Mouse (Mus musculus): Measurements from ENCODE around the gene Lrrc31.
A peak's percentile ranks its signal among the peaks of the same experiment; 100 is the strongest.
"Not testable (repeated sequence)": the region's sequence is repeated elsewhere in the genome, so short reads cannot be mapped to it uniquely, and the experiment has no call there.

Gene Lrrc31

DNA sequence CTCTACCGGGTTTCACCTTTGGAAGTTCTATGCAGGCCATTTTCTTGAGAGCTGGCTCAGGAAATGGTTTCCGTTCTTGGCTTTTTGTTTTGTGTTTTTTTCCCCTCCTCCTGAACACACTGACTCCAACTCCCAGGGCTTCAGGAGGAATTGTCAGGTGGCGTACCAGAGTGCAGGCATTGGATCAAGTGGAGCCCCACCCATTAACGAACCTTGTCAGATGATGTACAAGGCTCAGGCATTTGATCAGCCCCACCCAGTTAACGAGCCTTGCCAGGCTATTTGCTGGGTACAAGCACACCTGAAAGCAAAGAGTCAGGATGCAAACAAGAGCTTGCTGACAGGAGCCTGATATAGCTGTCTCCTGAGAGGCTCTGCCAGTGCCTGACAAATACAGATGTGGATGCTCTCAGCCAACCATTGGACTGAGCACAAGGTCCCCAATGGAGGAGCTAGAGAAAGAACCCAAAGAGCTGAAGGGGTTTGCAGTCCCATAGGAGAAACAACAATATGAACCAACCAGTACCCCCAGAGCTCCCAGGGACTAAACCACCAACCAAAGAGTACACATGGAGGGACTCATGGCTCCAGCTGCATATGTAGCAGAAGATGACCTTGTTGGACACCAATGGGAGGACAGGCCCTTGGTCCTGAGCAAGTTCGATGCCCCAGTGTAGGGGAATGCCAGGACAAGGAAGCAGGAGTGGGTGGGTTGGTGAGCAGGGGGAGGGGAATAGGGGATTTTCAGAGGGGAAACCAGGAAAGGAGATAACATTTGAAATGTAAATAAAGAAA lies at the start of gene Lrrc31:
TSS of gene Lrrc31 (minus strand) at position 133 of the 795 bp plus-strand sequence.
- DNase-seq (ENCODE audit: low spot score) = not testable (repeated sequence)

- no peak for DNase-seq (ENCODE audit: low spot score)
Measured at GRCm38 (mm10) chr3:30748316-30748715, 48.7 kb upstream of the Lrrc31 start.

- no peak for DNase-seq (ENCODE audit: low spot score)
Measured at GRCm38 (mm10) chr3:30746006-30746405, 46.4 kb upstream of the Lrrc31 start, which contains the start of gene Samd7. TSS of gene Samd7 (plus strand) at chr3:30746293.

GRCm38 (mm10) chr3:30742891-30743290 lies 43.2 kb upstream of the Lrrc31 start:
- no peak for DNase-seq (ENCODE audit: low spot score)

DNA sequence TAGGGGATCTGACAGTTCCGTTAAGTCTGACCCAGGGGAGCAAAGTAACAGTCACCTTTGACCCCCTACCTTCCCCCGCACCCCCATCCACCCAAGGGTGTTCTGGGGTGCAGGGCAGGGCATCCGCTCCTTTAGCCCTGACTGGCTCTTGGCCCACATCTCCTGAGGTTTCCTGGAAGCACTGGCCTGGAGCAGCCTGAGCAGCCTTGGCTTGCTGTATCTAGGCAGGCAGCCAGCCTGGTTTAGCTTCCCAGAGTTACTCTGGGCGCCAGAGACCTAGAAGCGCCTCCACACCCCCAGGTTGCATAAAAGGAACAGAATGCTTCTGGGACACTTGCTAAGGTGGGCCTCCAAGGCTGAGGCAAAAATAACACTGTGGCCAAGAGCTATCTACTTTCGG lies 41.7 kb upstream of the Lrrc31 start:
- peak; percentile 91 for DNase-seq (ENCODE audit: low spot score)

DNA sequence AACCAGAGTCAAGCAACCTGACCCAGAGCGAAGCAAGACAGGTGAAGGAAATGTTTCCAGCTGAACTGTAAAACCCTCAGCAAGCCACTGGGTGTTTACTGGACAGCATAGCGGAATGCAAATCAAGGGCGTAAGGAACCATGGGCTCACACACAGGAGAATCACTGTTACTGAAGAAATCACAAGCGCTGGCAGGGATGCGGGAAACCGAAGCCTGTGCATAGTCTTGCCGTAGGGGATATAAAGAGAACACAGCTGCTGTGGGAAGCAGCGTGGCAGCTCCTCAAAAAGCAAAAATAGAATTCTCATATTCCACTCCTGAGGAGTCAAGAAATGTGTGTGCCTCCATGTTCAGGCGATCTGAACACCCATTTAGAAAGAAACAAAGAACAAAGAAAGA lies 37.2 kb upstream of the Lrrc31 start:
- no peak for DNase-seq (ENCODE audit: low spot score)

DNA sequence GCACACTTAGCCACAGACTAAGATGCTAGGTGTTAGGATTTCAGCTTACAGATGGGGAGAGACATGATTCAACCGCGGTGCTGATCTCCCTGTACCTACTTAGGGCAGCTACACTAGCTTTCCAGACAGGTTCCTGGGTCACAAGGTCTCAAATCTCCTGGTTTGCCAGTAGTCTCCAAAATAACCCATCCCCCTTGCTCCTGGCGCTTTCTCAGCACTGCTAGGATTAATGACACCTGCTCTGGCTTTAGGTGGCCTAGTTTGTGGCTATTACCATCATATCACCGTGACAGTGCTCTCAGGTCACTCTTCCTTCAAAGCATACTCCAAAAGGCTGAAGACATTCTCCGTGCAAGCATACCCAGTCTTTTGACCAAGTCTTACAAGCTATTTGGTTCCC lies 29.4 kb upstream of the Lrrc31 start:
- DNase-seq (ENCODE audit: low spot score) = no peak

- no peak for DNase-seq (ENCODE audit: low spot score)
Measured at GRCm38 (mm10) chr3:30727209-30727608, 27.6 kb upstream of the Lrrc31 start.

DNA sequence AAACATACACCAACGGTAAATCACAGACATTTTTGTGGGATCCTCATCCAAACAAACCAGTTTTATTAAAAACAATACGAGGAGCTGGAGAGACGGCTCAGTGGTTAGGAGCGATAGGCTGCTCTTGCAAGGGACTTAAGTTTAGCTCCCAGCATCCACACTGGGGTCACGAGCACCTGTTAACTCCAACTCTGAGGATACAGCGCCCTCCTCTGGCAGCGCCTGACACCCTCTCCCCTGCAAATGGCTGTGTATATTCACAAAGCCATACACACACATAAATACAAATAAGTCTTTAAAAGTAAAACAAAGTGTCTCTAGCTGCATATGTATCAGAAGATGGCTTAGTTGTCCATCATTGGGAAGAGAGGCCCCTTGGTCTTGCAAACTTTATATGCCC lies 25.9 kb upstream of the Lrrc31 start:
- no peak for DNase-seq (ENCODE audit: low spot score)

GRCm38 (mm10) chr3:30724848-30725465 lies 25.3 kb upstream of the Lrrc31 start:
- peak; percentile 17 for DNase-seq (ENCODE audit: low spot score)

DNA sequence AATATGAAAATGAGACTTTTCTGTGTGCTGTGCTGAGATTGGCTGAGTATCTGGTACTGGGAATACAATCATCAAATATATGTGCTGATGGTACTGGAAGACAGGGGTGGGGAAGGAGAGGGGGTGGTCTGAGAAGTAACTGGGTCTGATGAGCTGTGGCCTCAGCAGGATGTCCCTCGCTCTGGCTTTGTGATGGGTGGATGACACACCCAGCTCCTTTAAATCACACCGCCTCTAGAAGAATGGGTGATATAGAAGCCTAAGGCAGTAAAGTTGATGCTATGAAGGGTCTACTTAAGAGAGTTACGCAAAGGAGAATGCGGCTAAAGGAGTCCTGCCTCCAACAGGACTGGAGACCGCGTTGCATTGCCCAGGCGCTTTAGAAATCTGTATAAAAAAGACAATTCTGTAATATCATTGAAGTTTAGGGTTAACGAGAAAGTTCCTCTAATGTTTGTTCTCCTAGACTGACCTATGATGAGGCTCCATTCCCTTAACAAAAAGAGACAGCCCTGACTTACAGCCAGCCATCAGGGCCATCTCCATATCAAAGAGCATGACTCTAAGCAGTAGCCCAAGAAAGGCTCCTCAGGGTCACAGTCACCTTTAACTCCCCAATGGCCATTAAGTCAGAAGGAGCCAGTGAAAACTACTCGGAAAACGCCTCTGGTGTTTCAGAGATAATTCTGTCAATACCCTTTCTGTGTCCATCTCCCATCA lies 24.6 kb upstream of the Lrrc31 start:
- no peak for DNase-seq (ENCODE audit: low spot score)

DNA sequence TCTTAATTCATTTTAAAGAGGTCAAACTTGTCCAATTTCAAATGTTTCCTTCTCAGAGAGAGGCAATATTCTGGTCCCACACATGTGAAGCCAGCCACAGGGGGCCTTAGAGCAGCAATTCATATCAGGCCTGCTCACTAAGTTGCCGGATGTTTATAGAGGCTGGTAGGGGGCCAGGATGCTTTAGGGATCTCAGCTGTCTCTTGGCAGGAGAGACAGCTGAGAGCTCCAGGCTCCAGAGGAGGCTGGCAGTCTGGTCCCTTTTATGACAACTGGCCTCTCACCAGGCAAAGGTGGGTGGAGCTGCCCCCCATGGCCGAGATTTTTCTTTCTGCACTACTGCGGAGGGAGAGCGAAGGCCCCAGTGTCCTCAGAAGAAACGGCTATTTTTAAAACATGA lies 23.5 kb upstream of the Lrrc31 start:
- DNase-seq (ENCODE audit: low spot score) = no peak

GRCm38 (mm10) chr3:30722461-30722860 lies 22.8 kb upstream of the Lrrc31 start:
- no peak for DNase-seq (ENCODE audit: low spot score)

- no peak for DNase-seq (ENCODE audit: low spot score)
Measured at GRCm38 (mm10) chr3:30722036-30722435, 22.4 kb upstream of the Lrrc31 start.

- no peak for DNase-seq (ENCODE audit: low spot score)
Measured at GRCm38 (mm10) chr3:30718649-30719048, 19.0 kb upstream of the Lrrc31 start.

- peak; percentile 23 for DNase-seq (ENCODE audit: low spot score)
Measured at GRCm38 (mm10) chr3:30713334-30713733, 13.7 kb upstream of the Lrrc31 start.

DNA sequence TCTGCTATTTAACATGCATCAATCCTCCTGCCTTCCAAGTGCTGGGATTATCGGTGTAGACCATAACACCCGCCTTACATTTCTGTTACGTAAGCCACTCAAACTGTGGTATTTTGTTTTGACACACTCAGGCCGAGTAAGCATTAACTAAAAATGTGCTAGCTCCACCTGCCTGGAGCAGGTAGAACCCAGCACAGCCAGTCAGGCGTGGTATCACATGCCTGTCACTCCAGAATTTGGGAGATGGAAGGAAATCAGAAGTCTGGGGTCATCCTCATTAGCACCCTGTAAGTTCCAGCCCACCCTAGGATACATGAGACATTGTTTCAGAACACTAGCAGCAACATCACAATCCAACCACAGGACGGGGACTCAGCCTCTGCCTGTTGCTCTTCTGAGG lies 10.5 kb upstream of the Lrrc31 start:
- no peak for DNase-seq (ENCODE audit: low spot score)

GRCm38 (mm10) chr3:30706614-30707276 lies 7.1 kb upstream of the Lrrc31 start:
- no peak for DNase-seq (ENCODE audit: low spot score)

- no peak for DNase-seq (ENCODE audit: low spot score)
Measured at GRCm38 (mm10) chr3:30705977-30706376, 6.3 kb upstream of the Lrrc31 start.

GRCm38 (mm10) chr3:30697891-30698290 lies 1.8 kb downstream of the Lrrc31 start:
- no peak for DNase-seq (ENCODE audit: low spot score)

DNA sequence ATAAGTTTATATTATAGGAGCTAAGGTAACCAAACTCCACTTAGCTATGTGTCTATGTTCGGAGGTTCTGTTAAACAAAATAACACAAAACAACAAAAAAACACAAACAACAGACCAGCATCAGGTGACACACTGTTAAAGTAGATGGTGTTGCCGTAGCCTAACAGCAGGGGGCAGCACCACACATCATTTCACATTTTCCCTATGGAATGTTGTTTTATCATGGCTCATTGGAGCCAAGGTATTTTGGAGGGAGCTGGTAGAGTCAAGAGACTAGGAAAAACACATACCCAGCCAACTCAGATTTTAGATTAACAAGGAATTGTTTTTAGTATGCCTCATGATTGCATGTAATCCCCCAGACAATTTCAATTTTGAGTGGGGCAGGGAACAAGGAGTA lies 3.3 kb downstream of the Lrrc31 start:
- peak; percentile 84 for DNase-seq (ENCODE audit: low spot score)

GRCm38 (mm10) chr3:30695661-30696060 lies 4.0 kb downstream of the Lrrc31 start:
- DNase-seq (ENCODE audit: low spot score) = no peak

Measured in adipocyte (in vitro differentiated cells).